Mouse (Mus musculus) CH12.LX (cell line): Measurements from ENCODE around the gene Cep55.

Experiments
- TBP ChIP-seq: conservative IDR thresholded peaks from 2 replicates; pipeline ENCODE4 v1.6.1; 2011; ENCODE audit warnings: low read depth, low read length, improper control_type of control experiment
- ZMIZ1 ChIP-seq: IDR thresholded peaks from 2 replicates; pipeline ENCODE4 v1.6.1; 2012; ENCODE audit warnings: low read depth, mild to moderate bottlenecking, inconsistent platforms, low read length, improper control_type of control experiment

DNA sequence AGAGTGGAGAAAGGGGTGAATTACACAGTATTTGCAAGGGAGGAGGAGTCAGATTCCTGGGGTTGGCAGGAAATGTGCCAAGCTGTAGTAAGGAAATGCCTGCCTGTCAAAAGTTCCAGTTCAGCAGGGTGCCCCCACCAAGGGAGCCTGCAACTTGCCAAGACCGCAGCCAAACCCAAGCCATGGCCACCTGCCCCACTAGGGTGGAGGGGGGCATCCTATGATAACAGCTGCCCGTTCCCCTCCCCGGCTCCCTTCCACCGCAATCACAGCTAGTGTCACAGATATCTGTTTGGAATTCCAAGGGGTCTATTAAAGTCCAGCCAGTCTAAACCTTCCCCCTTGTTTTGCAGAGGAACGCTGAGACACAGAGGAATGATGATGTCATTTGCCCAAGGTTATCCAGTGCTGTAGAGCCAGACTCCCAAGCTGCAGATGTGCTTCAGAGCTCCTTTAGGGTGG, 12.5 kb upstream of the Cep55 start:
- TF ChIP-seq TBP: no peak
- no peak for TF ChIP-seq ZMIZ1
